27 mouse cellular contexts compared by ENCODE assay signal in the genomic region with DNA sequence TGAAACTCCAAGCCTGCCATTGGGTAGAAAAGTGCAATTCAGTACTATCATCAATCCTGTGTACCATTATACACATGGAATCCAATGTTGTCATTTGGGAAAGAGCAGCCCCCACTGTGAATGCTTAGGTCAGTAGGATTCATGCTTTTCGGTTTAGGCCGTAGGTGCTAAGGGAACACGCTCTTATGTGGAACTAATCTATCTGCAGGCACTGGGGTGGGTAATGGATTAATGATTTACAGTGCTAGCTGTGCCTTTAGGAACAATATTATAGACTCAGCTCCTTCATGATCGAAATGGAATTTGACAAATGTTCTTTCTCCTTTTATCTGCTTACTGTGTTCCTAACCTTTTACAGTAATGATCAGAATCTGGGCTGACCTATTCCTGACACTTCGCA. TPM values are rescaled to one million over a fixed set of nuclear protein-coding genes. Genes with fewer than 3 reads are reported as not detected.
DNase-seq lines count a peak whose midpoint lies in the region; ATAC-seq and TF ChIP-seq lines count a peak whose summit lies in the region.
"Had no signal": no experiment of that assay in that cellular context is flagged by ENCODE, and none has a peak within 500 bp of the region (broad histone marks: within the 10 kb centered on the region; RNA-seq: fewer than 3 reads in every experiment).

No protein-coding gene starts in this region.

- WGBS in kidney, adult 2 months, result 38% methylated on average over 5 of the region's 5 CpGs
- 61% methylated on average over 5 of the region's 5 CpGs for WGBS in intestine, embryonic 15.5 days
- 89% methylated on average over 5 of the region's 5 CpGs for WGBS in heart, embryonic 11.5 days (ENCODE audit: insufficient replicate concordance)
- WGBS in lung, adult 2 months, result 81% methylated on average over 5 of the region's 5 CpGs

- no peak for TF ChIP-seq POLR2A in kidney, adult 2 months (IDR thresholded peaks at IDR 0.05; ENCODE audit: low read depth, low read length)
- no peak for TF ChIP-seq POLR2A in lung, adult 2 months (IDR thresholded peaks at IDR 0.05; ENCODE audit: borderline replicate concordance, extremely low read depth, low read depth, low read length)

- no peaks in the 10 kb centered on the region for H3K4me1 ChIP-seq in kidney, adult 2 months (ENCODE audit: control insufficient read depth, insufficient read depth, low read length)
- H3K4me1 ChIP-seq in intestine, embryonic 15.5 days (replicated peaks), result no peaks in the 10 kb centered on the region
- no peaks in the 10 kb centered on the region for H3K4me1 ChIP-seq in heart, embryonic 11.5 days (ENCODE audit: control insufficient read depth, insufficient read depth, low read length)
- no peaks in the 10 kb centered on the region for H3K4me1 ChIP-seq in lung, adult 2 months (ENCODE audit: control insufficient read depth, insufficient read depth, low read length)
- H3K4me1 ChIP-seq: forebrain, embryonic 13.5 days; limb, embryonic 10.5 days; limb, embryonic 15.5 days; lung, embryonic 15.5 days; midbrain, embryonic 12.5 days had no signal

- DNase-seq in kidney, adult 2 months, result peak; percentile 60
- no peak for DNase-seq in kidney, postnatal 10 days
- DNase-seq in kidney, adult 9 months, result peak; percentile 58
- DNase-seq in kidney, postnatal 25 days, result peak; percentile 19 to 44
- no peak for DNase-seq in thymus, postnatal 4 days
- DNase-seq in lung, adult 2 months, result no peak
- DNase-seq: adrenal gland, postnatal 14 days; cerebellum, adult 11 months; cerebellum, adult 9-10 months; cerebellum, postnatal 36 days; gastrocnemius, postnatal 14 days; heart, adult 18-20 months; heart, postnatal 10 days; layer of hippocampus, postnatal 36 days; thymus, adult 18-20 months; thymus, postnatal 25 days had no signal

- H3K9ac ChIP-seq in intestine, embryonic 15.5 days, result no peak overlapping the region
- no peak overlapping the region for H3K9ac ChIP-seq in heart, embryonic 11.5 days (ENCODE audit: low read depth, low read length)
- H3K9ac ChIP-seq: forebrain, embryonic 13.5 days; heart, embryonic 13.5 days; hindbrain, embryonic 14.5 days; limb, embryonic 15.5 days; liver, embryonic 14.5 days; lung, embryonic 15.5 days; midbrain, embryonic 12.5 days; neural tube, embryonic 13.5 days had no signal

- no peaks in the 10 kb centered on the region; the same call in 1 of the 2 replicates for H3K36me3 ChIP-seq in kidney, adult 2 months (ENCODE audit: control insufficient read depth, insufficient read depth, low read length)
- H3K36me3 ChIP-seq in intestine, embryonic 15.5 days, result peaks cover 12% of the 10 kb centered on the region; the same call in 1 of the 2 replicates
- peaks cover 15% of the 10 kb centered on the region for H3K36me3 ChIP-seq in heart, embryonic 11.5 days (ENCODE audit: control insufficient read depth, insufficient read depth, low read length)

- no peak overlapping the region for H3K4me2 ChIP-seq in intestine, embryonic 15.5 days (replicated peaks)
- no peak overlapping the region for H3K4me2 ChIP-seq in heart, embryonic 11.5 days
- H3K4me2 ChIP-seq: forebrain, embryonic 13.5 days; heart, embryonic 13.5 days; hindbrain, embryonic 14.5 days; limb, embryonic 15.5 days; lung, embryonic 15.5 days; midbrain, embryonic 12.5 days; neural tube, embryonic 13.5 days had no signal

- ATAC-seq in intestine, embryonic 15.5 days, result peak; percentile 76
- no peak for ATAC-seq in heart, embryonic 11.5 days (replicated peaks; ENCODE audit: insufficient number of reproducible peaks, low FRiP score, low TSS enrichment)
- ATAC-seq: forebrain, embryonic 13.5 days had no signal

- no peaks in the 10 kb centered on the region for H3K9me3 ChIP-seq in intestine, embryonic 15.5 days
- no peaks in the 10 kb centered on the region for H3K9me3 ChIP-seq in heart, embryonic 11.5 days (replicated peaks; ENCODE audit: control insufficient read depth, low read length)
- H3K9me3 ChIP-seq: forebrain, embryonic 13.5 days; limb, embryonic 10.5 days; limb, embryonic 15.5 days; lung, embryonic 15.5 days; midbrain, embryonic 12.5 days had no signal

- no peak for TF ChIP-seq CTCF in kidney, adult 2 months (conservative IDR thresholded peaks at IDR 0.05; ENCODE audit: insufficient read depth, insufficient read length, low read depth, low read length)
- no peak for TF ChIP-seq CTCF in lung, adult 2 months (IDR thresholded peaks at IDR 0.05; ENCODE audit: insufficient read depth, low read length)

- H3K4me3 ChIP-seq in kidney, adult 2 months (ENCODE audit: insufficient read depth, low read depth, low read length), result no peak overlapping the region
- H3K4me3 ChIP-seq in intestine, embryonic 15.5 days (replicated peaks), result no peak overlapping the region
- H3K4me3 ChIP-seq in heart, embryonic 11.5 days (ENCODE audit: low read depth, low read length), result no peak overlapping the region
- no peak overlapping the region for H3K4me3 ChIP-seq in lung, adult 2 months (replicated peaks; ENCODE audit: extremely low read depth, low read depth, low read length)
- H3K4me3 ChIP-seq: forebrain, embryonic 13.5 days; heart, embryonic 13.5 days; limb, embryonic 10.5 days; limb, embryonic 15.5 days; lung, embryonic 15.5 days; midbrain, embryonic 12.5 days; neural tube, embryonic 13.5 days had no signal

- H3K27me3 ChIP-seq in kidney, adult 2 months (replicated peaks; ENCODE audit: control insufficient read depth, insufficient read depth, low read length), result no peaks in the 10 kb centered on the region
- H3K27me3 ChIP-seq in intestine, embryonic 15.5 days (replicated peaks), result no peaks in the 10 kb centered on the region
- H3K27me3 ChIP-seq in heart, embryonic 11.5 days (ENCODE audit: control insufficient read depth, insufficient read depth, low read length), result no peaks in the 10 kb centered on the region
- H3K27me3 ChIP-seq: forebrain, embryonic 13.5 days; heart, embryonic 13.5 days; limb, embryonic 15.5 days; lung, embryonic 15.5 days; midbrain, embryonic 12.5 days; neural tube, embryonic 13.5 days had no signal

- peak overlapping the region; percentile 48; the same call in 1 of the 2 replicates for H3K27ac ChIP-seq in kidney, adult 2 months (ENCODE audit: insufficient read depth, low read depth, low read length)
- no peak overlapping the region for H3K27ac ChIP-seq in intestine, embryonic 15.5 days
- H3K27ac ChIP-seq in heart, embryonic 11.5 days (ENCODE audit: low read depth, low read length), result no peak overlapping the region
- H3K27ac ChIP-seq: forebrain, embryonic 13.5 days; heart, embryonic 13.5 days; hindbrain, embryonic 14.5 days; limb, embryonic 10.5 days; limb, embryonic 15.5 days; liver, embryonic 14.5 days; lung, embryonic 15.5 days; midbrain, embryonic 12.5 days had no signal

RNA-seq across cellular contexts. Expression of a gene that starts 30.2 kb away (rescaled TPM):
- 2.0 and 3.4 TPM in 2 replicates for polyA plus RNA-seq in kidney, adult 2 months (2012; rRNA removed)
- polyA plus RNA-seq in intestine, embryonic 15.5 days (2015; fragmentation: Nextera tagmentation; extraction: Ambion mirVana), result 23.1 and 28.8 TPM in 2 replicates
- 23.9 and 28.4 TPM in 2 replicates for polyA plus RNA-seq in heart, embryonic 11.5 days (2014; fragmentation: Nextera tagmentation; extraction: Ambion mirVana)
- polyA plus RNA-seq in lung, adult 2 months (2012; rRNA removed), result 2.6 and 6.7 TPM in 2 replicates

RNA-seq across cellular contexts. Expression of a gene that starts 59.6 kb away (rescaled TPM):
- 5.1 and 5.3 TPM in 2 replicates for polyA plus RNA-seq in kidney, adult 2 months (2012; rRNA removed)
- polyA plus RNA-seq in intestine, embryonic 15.5 days (2015; fragmentation: Nextera tagmentation; extraction: Ambion mirVana), result 2.5 and 3.2 TPM in 2 replicates
- 0.36 and 1.00 TPM in 2 replicates for polyA plus RNA-seq in heart, embryonic 11.5 days (2014; fragmentation: Nextera tagmentation; extraction: Ambion mirVana)
- 36.5 and 53.2 TPM in 2 replicates for polyA plus RNA-seq in lung, adult 2 months (2012; rRNA removed)
- polyA plus RNA-seq: limb, embryonic 10.5 days had no signal

Comparison
In these comparisons a context has a peak if more than half of its experiments do, and no peak if none do; other contexts are left out.
1. DNase-seq: peak in kidney, adult 2 months (single experiment), kidney, adult 9 months (single experiment) and kidney, postnatal 25 days (2 of 2); none in kidney, postnatal 10 days (single experiment), thymus, postnatal 4 days (single experiment) and lung, adult 2 months (single experiment).